Mouse (Mus musculus): ENCODE measurements at regions not wholly inside any gene's neighbourhood (a gene's known extent, or its start where the extent isn't known, plus 50 kb on each side); places are given as distances from the start of the nearest gene placed in this dataset.
A peak's percentile ranks its signal among the peaks of the same experiment; 100 is the strongest.

- DNase-seq (ENCODE audit: low spot score), result peak; percentile 85
These were observed 105.5 kb downstream of the Tmem17 start for GRCm38 (mm10) chr11:22617204-22617874.

GRCm38 (mm10) chr11:22620912-22621705 lies 109.2 kb downstream of the Tmem17 start:
- DNase-seq (ENCODE audit: low spot score), result no peak

- DNase-seq (ENCODE audit: low spot score), result no peak
These were observed 110.0 kb downstream of the Tmem17 start for GRCm38 (mm10) chr11:22621868-22622267.

- no peak for DNase-seq (ENCODE audit: low spot score)
These were observed 110.7 kb downstream of the Tmem17 start for GRCm38 (mm10) chr11:22622496-22622997.

GRCm38 (mm10) chr11:22626407-22626806 lies 114.5 kb downstream of the Tmem17 start:
- no peak for DNase-seq (ENCODE audit: low spot score)

GRCm38 (mm10) chr11:22628497-22628896 lies 116.6 kb downstream of the Tmem17 start:
- no peak for DNase-seq (ENCODE audit: low spot score)

- no peak for DNase-seq (ENCODE audit: low spot score)
These were observed 117.1 kb downstream of the Tmem17 start for GRCm38 (mm10) chr11:22628979-22629378.

GRCm38 (mm10) chr11:22629581-22629980 lies 117.7 kb downstream of the Tmem17 start:
- peak; percentile 50 for DNase-seq (ENCODE audit: low spot score)

GRCm38 (mm10) chr11:22629991-22630390 lies 118.1 kb downstream of the Tmem17 start:
- DNase-seq (ENCODE audit: low spot score), result no peak

- DNase-seq (ENCODE audit: low spot score), result no peak
These were observed 119.1 kb downstream of the Tmem17 start for GRCm38 (mm10) chr11:22630982-22631381.

GRCm38 (mm10) chr11:22631606-22632313 lies 119.9 kb downstream of the Tmem17 start:
- DNase-seq (ENCODE audit: low spot score), result peak; percentile 46

GRCm38 (mm10) chr11:22632314-22632700 lies 120.4 kb downstream of the Tmem17 start:
- no peak for DNase-seq (ENCODE audit: low spot score)

GRCm38 (mm10) chr11:22632988-22633387 lies 121.1 kb downstream of the Tmem17 start:
- no peak for DNase-seq (ENCODE audit: low spot score)

- DNase-seq (ENCODE audit: low spot score), result no peak
These were observed 122.1 kb downstream of the Tmem17 start for GRCm38 (mm10) chr11:22633961-22634360.

- DNase-seq (ENCODE audit: low spot score), result no peak
These were observed 123.1 kb downstream of the Tmem17 start for GRCm38 (mm10) chr11:22635021-22635420.

GRCm38 (mm10) chr11:22636321-22636720 lies 124.4 kb downstream of the Tmem17 start:
- DNase-seq (ENCODE audit: low spot score), result no peak

- no peak for DNase-seq (ENCODE audit: low spot score)
These were observed 125.1 kb downstream of the Tmem17 start for GRCm38 (mm10) chr11:22636761-22637557.

GRCm38 (mm10) chr11:22638171-22638570 lies 126.3 kb downstream of the Tmem17 start:
- DNase-seq (ENCODE audit: low spot score), result no peak

GRCm38 (mm10) chr11:22638700-22639099 lies 126.8 kb downstream of the Tmem17 start:
- DNase-seq (ENCODE audit: low spot score), result no peak

GRCm38 (mm10) chr11:22640371-22640990 lies 128.6 kb downstream of the Tmem17 start:
- no peak for DNase-seq (ENCODE audit: low spot score)

- DNase-seq (ENCODE audit: low spot score), result no peak
These were observed 129.6 kb downstream of the Tmem17 start for GRCm38 (mm10) chr11:22641450-22641849.

Data from embryo, embryonic 10 days (tissue).